Mouse (Mus musculus) G1E (cell line): Measurements from ENCODE around the gene Msx2.

Experiments
- CTCF ChIP-seq: IDR thresholded peaks from 2 replicates; pipeline ENCODE4 v1.5.1; 2012; ENCODE audit warnings: low read depth, low read length, inconsistent platforms, mixed read lengths
- GATA1 ChIP-seq: IDR thresholded peaks from 2 replicates; pipeline ENCODE4 v1.6.1; 2012; ENCODE audit warnings: borderline replicate concordance, low read length, inconsistent platforms, mixed read lengths
- GATA2 ChIP-seq: IDR thresholded peaks from 2 replicates; pipeline ENCODE4 v1.6.1; 2012; ENCODE audit warnings: low read depth, low read length, inconsistent platforms, borderline replicate concordance
- POLR2AphosphoS5 ChIP-seq: IDR thresholded peaks from 2 replicates; pipeline ENCODE4 v1.6.1; 2012; ENCODE audit warnings: low read depth, low read length, inconsistent platforms; ENCODE audit not compliant: insufficient replicate concordance

- TF ChIP-seq CTCF (no peak), GATA1 (no peak), GATA2 (no peak), POLR2AphosphoS5 (no peak)
Observed at GRCm38 (mm10) chr13:53461855-53462648, 10.8 kb downstream of the Msx2 start.
